Mouse (Mus musculus) adrenal gland, postnatal 4 days (tissue): ENCODE results near the gene Smpdl3b. TPM values are rescaled to one million over a fixed set of nuclear protein-coding genes. Genes with fewer than 3 reads are reported as not detected.
"Not testable (repeated sequence)": the region's sequence is repeated elsewhere in the genome, so short reads cannot be mapped to it uniquely, and the experiment has no call there.

ENCODE experiments used
- DNase-seq, 2 experiments: peaks; one replicate each; pipeline ENCODE4 v3.0.0; 2021 to 2022; ENCODE audit warnings: low spot score in 2 of 2, mixed read lengths in 2 of 2
- total RNA-seq, 2 experiments: library from RNA; stranded (reverse); gene quantifications; 2 replicates each; pipeline ENCODE4 v1.2.3; 2021

Smpdl3b gene
- total RNA-seq, 2 experiments from 2014 or later = 2.2 to 3.0 TPM

- DNase-seq = no peak
Measured at GRCm38 (mm10) chr4:132783732-132784131, 26.7 kb upstream of the Smpdl3b start.

- DNase-seq = no peak
Measured at GRCm38 (mm10) chr4:132780288-132780687, 23.2 kb upstream of the Smpdl3b start.

- no peak for DNase-seq
Measured at GRCm38 (mm10) chr4:132778562-132779201, 21.6 kb upstream of the Smpdl3b start.

GRCm38 (mm10) chr4:132776764-132777163 lies 19.7 kb upstream of the Smpdl3b start:
- DNase-seq = peak; percentile 25 to 43

GRCm38 (mm10) chr4:132774905-132775304 lies 17.9 kb upstream of the Smpdl3b start:
- no peak for DNase-seq

- no peak for DNase-seq
Measured at GRCm38 (mm10) chr4:132771776-132772175, 14.7 kb upstream of the Smpdl3b start.

GRCm38 (mm10) chr4:132767914-132768876 lies 11.1 kb upstream of the Smpdl3b start, which contains the start of gene Rpa2:
Gene Rpa2, plus strand, starts transcription at chr4:132768332.
- DNase-seq = peak; percentile 93 to 95

- not testable (repeated sequence) for DNase-seq
Measured at GRCm38 (mm10) chr4:132763125-132763524, 6.1 kb upstream of the Smpdl3b start.

- DNase-seq = no peak
Measured at GRCm38 (mm10) chr4:132762602-132763001, 5.5 kb upstream of the Smpdl3b start.

- no peak for DNase-seq
Measured at GRCm38 (mm10) chr4:132760296-132760695, 3.2 kb upstream of the Smpdl3b start.

- no peak for DNase-seq
Measured at GRCm38 (mm10) chr4:132757633-132758351, 740 bp upstream of the Smpdl3b start.

- DNase-seq = no peak
Measured at GRCm38 (mm10) chr4:132752992-132753391, 4.1 kb downstream of the Smpdl3b start.

- no peak for DNase-seq
Measured at GRCm38 (mm10) chr4:132749258-132749982, 7.6 kb downstream of the Smpdl3b start.

GRCm38 (mm10) chr4:132748778-132749177 lies 8.3 kb downstream of the Smpdl3b start:
- DNase-seq = no peak

- no peak for DNase-seq
Measured at GRCm38 (mm10) chr4:132747664-132748259, 9.3 kb downstream of the Smpdl3b start.

- no peak for DNase-seq
Measured at GRCm38 (mm10) chr4:132746911-132747517, 10.0 kb downstream of the Smpdl3b start.

GRCm38 (mm10) chr4:132743992-132744911 lies 12.8 kb downstream of the Smpdl3b start:
- no peak for DNase-seq

GRCm38 (mm10) chr4:132741491-132741890 lies 15.6 kb downstream of the Smpdl3b start:
- DNase-seq = no peak

- DNase-seq = not testable (repeated sequence)
Measured at GRCm38 (mm10) chr4:132737154-132737553, 19.9 kb downstream of the Smpdl3b start.
